Mouse (Mus musculus): ENCODE measurements around the gene Wdr1. TPM values are rescaled to one million over a fixed set of nuclear protein-coding genes. Genes with fewer than 3 reads are reported as not detected.

Gene Wdr1
- total RNA-seq, 2 experiments from 2014 or later: 73.7 to 98.4 TPM

DNA sequence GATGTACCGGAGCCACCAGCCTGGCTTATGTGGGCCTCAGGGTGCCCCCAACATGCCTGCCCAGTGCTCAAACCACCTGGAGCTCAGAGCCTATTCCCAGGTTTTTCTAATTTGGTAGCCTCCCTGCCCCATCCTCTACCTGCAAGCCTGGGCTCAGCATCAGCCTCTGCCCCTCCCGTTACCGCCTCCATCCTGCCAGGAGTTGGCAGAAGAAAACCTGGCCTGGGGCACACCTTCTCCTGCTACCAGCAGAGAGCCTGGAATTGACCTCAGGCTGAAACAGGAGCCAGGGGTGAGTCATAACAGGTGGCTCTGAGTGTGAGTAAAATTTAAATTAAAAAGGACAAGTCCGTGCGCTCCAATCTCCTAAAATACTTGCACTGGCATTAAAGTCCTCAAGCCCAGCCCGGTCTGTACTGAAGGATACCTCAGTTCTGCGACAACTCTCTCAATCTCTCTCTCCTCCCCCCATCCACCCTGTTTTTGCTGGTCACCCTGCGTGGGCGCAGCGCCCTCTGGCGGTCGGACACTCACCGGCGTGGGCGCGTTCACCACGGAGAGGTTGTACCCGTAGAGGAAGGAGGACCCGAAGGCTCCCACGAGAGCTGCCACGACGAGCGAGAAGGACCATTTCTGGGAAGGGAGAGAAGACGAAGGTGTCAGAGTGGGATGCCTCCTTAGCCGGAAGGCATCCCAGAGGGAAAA lies 86.0 kb downstream of the Wdr1 start:
- peak; percentile 47 for DNase-seq
- intact Hi-C loops (cut with DNase I; ENCODE audit: low total_unique reads): no loop called here

Other genes starting within 250 kb of the Wdr1 start
- not detected for gene Drd5, start 243.9 kb downstream of the Wdr1 start, total RNA-seq (2021)
- gene Slc2a9, start 60.1 kb downstream of the Wdr1 start, total RNA-seq (2021): under 1 TPM; 0.86 to 0.96 TPM
- 1 to 10 TPM; 3.2 to 3.3 TPM for gene Zfp518b, start 121.6 kb upstream of the Wdr1 start, total RNA-seq (2021)